Mouse (Mus musculus): ENCODE measurements around the gene Msi2. TPM values are rescaled to one million over a fixed set of nuclear protein-coding genes. Genes with fewer than 3 reads are reported as not detected.

Msi2 gene
- polyA plus RNA-seq, 1 experiment from 2014 or later, result 41.0 TPM

DNA sequence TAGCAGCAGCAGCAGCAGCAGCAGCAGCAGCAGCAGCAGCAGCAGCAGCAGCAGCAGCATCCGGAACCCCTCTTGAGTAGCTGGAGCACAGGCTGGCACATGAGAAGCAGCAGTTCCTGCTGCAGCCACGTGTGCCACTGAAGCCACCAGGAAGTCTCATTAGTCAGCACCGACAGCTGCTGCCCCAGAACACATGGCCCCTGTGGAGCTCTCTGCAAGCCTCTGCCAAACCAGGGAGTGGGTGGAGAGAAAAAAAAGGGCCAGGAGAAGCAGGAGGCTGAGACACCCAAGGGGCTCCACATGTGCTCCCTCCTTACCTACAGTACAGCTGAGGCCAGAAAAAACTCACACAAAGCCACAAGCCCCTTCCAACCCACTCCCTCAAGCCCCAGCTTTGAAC is 167.3 kb downstream of the Msi2 start:
- Histone ChIP-seq H3K36me3 (no peaks in the 10 kb centered on the region), H3K4me3 (replicated peaks) (no peak overlapping the region), H3K9me3 (no peaks in the 10 kb centered on the region), H3K9ac (replicated peaks) (peak overlapping the region; percentile 29; the same call in 1 of the 2 replicates), H3K4me1 (replicated peaks) (peaks cover 95% of the 10 kb centered on the region), H3K4me2 (replicated peaks) (no peak overlapping the region), H3K27ac (peak overlapping the region; percentile 73), H3K27me3 (no peaks in the 10 kb centered on the region)
- peak; percentile 51 for ATAC-seq
- 16% methylated on average over 3 of the region's 3 CpGs for WGBS

DNA sequence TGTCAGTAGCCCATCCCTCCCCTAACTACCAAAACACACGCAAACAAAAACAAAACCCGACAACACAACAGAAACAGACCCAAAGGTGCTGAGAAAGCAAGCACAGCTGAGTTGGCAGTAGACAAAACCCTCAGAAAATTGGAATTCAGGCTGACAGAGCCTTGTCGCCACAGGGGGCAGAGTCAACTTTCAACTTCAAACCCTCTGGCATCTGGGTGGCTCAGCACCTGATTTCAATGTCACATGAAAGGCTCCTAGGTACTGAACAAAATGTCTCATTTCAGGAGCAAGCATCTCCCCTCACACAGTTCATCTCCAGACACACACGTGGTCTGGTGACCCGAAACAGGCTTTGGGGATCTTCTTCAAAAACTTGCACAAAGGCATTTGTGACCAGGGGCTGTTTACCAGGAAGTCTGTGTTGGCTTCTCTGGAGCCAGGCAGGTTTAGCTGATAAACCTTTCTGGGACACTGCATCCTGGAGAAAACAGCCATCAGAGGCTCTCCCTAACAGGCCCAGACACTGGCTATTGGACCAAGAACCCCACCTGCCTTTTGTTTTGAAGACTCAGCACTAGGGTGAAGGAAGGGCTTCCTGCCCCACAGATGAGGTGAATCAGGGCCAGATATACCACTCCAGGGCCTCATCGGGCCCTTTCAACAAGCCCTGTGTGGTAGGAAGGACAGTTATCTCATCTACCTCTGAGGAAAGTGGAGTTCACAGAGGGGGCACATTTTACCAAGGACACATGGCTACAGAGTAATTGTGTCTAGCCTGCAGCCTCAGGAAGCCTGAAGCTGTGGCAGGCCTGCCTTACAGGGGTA is 168.0 kb downstream of the Msi2 start:
- Histone ChIP-seq H3K36me3 (no peaks in the 10 kb centered on the region), H3K4me3 (replicated peaks) (no peak overlapping the region), H3K4me2 (replicated peaks) (no peak overlapping the region), H3K9ac (replicated peaks) (peak overlapping the region; percentile 29; the same call in 1 of the 2 replicates), H3K9me3 (no peaks in the 10 kb centered on the region), H3K27me3 (no peaks in the 10 kb centered on the region), H3K4me1 (replicated peaks) (peaks cover 88% of the 10 kb centered on the region), H3K27ac (peak overlapping the region; percentile 73)
- ATAC-seq, result no peak
- 44% methylated on average over 6 of the region's 6 CpGs for WGBS

DNA sequence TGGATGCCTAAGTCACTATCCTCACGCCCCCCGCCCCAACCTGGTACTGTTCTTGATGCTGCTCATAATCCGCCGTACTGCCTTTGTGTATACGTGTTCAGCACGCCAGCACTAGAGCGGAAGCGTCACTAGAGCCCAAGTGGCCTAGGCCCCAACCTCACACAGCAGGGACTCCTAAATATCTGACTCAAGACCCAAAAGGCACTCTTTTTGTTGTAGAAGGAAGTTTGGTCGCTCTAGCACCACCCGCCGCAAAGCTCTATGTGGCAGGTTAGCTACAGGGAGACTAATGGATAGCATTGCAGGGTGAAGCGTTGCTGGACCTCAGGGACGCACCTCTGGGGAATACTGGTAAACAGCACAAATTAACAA is 168.8 kb downstream of the Msi2 start:
- Histone ChIP-seq H3K9ac (replicated peaks) (no peak overlapping the region), H3K36me3 (no peaks in the 10 kb centered on the region), H3K4me2 (replicated peaks) (no peak overlapping the region), H3K27me3 (no peaks in the 10 kb centered on the region), H3K4me3 (replicated peaks) (no peak overlapping the region), H3K4me1 (replicated peaks) (peaks cover 83% of the 10 kb centered on the region), H3K9me3 (no peaks in the 10 kb centered on the region), H3K27ac (peak overlapping the region; percentile 21; the same call in 1 of the 2 replicates)
- WGBS, result 71% methylated on average over 13 of the region's 13 CpGs
- no peak for ATAC-seq

DNA sequence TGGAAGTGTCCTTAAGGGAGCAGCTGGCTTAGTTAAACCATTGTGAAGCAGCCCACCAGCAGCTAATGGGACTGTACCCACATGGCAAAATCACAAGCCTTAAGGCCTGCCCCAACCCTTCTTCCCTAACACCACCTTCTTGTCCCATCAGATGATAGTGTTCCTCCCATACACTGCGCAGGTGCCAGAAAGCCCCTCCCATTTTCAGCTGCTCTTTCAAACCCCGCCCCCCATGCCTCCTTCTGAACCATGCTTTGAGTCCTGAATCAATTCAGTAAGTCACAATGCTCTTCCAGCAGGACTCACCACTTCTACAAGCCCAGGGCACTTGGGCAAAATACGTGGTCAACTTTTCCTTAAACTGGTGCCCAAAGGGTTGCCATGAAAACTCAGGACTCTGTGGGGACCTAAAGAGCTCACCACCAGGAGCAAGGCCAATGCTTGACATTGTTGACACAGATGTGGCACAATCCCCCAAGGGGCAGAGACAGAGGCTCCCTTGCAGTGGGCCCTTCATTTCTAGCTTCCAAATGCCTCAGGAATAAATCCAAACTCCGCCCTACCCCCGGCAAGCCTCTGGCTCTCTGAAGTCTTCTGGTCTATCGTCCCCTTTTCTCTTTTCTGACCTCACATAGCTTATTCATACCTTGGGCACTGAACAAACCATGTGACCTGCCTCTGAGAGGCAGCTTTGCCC is 169.3 kb downstream of the Msi2 start:
- Histone ChIP-seq H3K27me3 (no peaks in the 10 kb centered on the region), H3K9ac (replicated peaks) (0 out of 2 replicates have a peak overlapping the region, but pooled peaks have one; percentile 19), H3K4me1 (replicated peaks) (peaks cover 83% of the 10 kb centered on the region), H3K36me3 (no peaks in the 10 kb centered on the region), H3K4me3 (replicated peaks) (no peak overlapping the region), H3K27ac (peak overlapping the region; percentile 42; the same call in 1 of the 2 replicates), H3K9me3 (no peaks in the 10 kb centered on the region), H3K4me2 (replicated peaks) (no peak overlapping the region)
- 64% methylated on average over 6 of the region's 6 CpGs for WGBS
- no peak for ATAC-seq

DNA sequence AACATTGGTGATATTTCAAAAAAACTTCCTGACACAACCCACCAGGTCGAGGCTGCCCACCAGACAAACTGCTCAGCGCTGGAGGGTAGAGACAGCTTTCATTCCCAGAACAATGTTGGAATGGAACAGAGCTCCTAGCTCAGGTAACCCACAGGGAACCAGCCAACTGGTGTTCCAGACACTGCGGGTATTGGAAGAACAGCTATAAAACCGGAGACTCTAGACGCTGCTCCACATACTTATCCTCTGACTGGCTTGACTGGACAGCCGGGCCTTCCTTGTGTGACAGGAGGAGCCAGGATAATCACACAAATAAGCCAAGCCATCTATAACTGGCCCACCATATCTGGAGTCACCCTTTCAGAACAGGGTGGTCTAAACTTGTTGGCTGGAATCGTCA is 169.9 kb downstream of the Msi2 start:
- WGBS, result 73% methylated on average over 7 of the region's 7 CpGs
- no peaks in the 10 kb centered on the region for H3K9me3 ChIP-seq
- peaks cover 83% of the 10 kb centered on the region for H3K4me1 ChIP-seq (replicated peaks)
- H3K4me3 ChIP-seq (replicated peaks), result no peak overlapping the region
- no peaks in the 10 kb centered on the region for H3K27me3 ChIP-seq
- no peak for ATAC-seq
- no peaks in the 10 kb centered on the region for H3K36me3 ChIP-seq
- H3K9ac ChIP-seq (replicated peaks), result 0 out of 2 replicates have a peak overlapping the region, but pooled peaks have one; percentile 19
- no peak overlapping the region for H3K4me2 ChIP-seq (replicated peaks)
- H3K27ac ChIP-seq, result peak overlapping the region; percentile 42; the same call in 1 of the 2 replicates

DNA sequence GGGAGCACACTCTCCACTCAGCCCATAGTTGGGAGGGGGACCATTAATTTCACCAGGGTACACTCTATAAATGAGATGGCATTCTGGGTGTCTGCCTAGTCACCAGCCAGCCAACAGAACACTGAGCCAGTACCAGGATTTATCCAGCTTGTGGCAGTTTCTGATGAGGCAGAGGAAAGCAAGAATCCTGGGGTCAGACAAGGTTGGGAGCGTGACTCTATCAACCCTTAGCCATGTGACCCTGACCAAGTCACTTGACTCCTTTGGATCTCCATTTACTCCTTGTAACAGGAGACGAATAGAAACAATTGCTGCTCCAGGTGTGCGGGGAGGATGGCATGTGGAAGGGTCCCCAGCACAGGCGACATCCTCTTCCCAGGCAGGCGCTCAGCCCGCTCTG is 174.5 kb downstream of the Msi2 start:
- Histone ChIP-seq H3K27ac (0 out of 2 replicates have a peak overlapping the region, but pooled peaks have one; percentile 9), H3K4me2 (replicated peaks) (no peak overlapping the region), H3K9me3 (no peaks in the 10 kb centered on the region), H3K4me1 (replicated peaks) (peaks cover 82% of the 10 kb centered on the region), H3K27me3 (no peaks in the 10 kb centered on the region), H3K9ac (replicated peaks) (no peak overlapping the region), H3K4me3 (replicated peaks) (no peak overlapping the region), H3K36me3 (no peaks in the 10 kb centered on the region)
- no peak for ATAC-seq
- WGBS, result 88% methylated on average over 6 of the region's 6 CpGs

DNA sequence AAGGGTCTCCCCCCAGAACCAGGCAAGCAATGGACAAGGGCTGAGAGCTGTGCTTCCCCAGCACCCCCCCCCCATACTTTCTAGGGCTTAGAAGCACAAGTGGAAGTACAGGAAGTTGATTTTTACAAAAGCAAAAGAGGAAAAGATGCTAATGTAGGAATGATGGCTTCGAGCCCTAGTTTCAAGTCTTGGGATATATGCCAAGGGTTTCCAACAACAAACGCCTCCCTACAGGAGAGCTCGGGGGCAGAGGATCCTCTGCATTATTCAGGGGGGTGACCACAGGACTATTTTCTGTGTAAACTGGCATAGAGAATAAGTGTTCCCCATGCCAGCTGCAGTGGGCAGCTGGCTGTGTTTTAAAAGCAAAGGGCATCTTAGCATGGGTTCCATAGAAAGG is 175.5 kb downstream of the Msi2 start:
- Histone ChIP-seq H3K4me1 (replicated peaks) (peaks cover 82% of the 10 kb centered on the region), H3K36me3 (no peaks in the 10 kb centered on the region), H3K4me2 (replicated peaks) (no peak overlapping the region), H3K9ac (replicated peaks) (no peak overlapping the region), H3K4me3 (replicated peaks) (no peak overlapping the region), H3K9me3 (no peaks in the 10 kb centered on the region), H3K27me3 (no peaks in the 10 kb centered on the region), H3K27ac (peak overlapping the region; percentile 61; the same call in 1 of the 2 replicates)
- 52% methylated on average over 3 of the region's 3 CpGs for WGBS
- ATAC-seq, result no peak

DNA sequence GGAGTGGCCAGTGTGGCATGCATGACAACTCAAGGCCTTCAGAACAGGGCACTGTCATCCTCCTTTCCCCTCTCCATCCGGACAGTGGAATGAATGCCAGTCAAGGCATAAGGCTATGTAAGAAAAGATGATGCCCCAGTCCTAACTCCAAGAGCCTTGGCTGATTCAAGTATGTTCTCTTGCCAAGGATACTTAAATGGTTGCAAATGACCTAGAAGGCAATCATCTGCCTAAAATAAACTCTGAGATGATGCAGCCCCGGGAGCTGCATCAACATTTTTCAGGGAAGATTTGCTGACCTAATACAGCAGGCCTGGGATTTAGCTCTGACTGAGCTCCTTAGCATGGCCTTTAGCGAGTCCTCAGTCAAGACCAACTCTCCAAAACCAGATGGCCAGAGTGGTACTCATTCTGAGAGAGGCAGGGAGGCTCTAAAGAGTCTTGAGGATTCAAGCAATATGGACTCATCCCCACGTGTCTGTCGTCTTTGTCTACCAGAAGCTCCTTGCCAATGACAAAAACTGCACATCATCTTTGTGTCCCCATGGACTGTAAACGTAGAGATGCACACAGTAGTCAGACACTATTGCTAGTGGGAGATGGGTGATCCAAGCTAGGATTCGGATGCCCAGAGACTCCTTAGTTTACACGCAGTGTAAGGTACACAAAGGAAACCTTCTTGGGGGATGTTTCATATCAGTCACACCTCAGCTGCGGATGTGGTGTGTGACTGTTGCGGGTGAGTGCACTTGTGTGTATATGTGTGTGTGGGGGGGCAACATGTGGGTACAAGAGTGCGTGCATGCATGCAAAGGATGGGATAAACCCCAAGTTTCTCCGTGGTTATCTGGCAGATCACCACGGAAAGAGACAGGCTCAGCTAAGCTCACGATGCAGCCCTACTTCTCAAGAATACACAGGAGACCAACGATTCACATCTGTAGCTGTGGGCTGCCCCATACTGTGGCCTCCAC is 176.4 kb downstream of the Msi2 start:
- peak overlapping the region; percentile 61 for H3K27ac ChIP-seq
- peaks cover 82% of the 10 kb centered on the region for H3K4me1 ChIP-seq (replicated peaks)
- 88% methylated on average over 15 of the region's 15 CpGs for WGBS
- no peak overlapping the region for H3K4me3 ChIP-seq (replicated peaks)
- no peaks in the 10 kb centered on the region for H3K36me3 ChIP-seq
- no peak overlapping the region for H3K9ac ChIP-seq (replicated peaks)
- no peaks in the 10 kb centered on the region for H3K27me3 ChIP-seq
- no peaks in the 10 kb centered on the region for H3K9me3 ChIP-seq
- no peak overlapping the region for H3K4me2 ChIP-seq (replicated peaks)
- no peak for ATAC-seq

DNA sequence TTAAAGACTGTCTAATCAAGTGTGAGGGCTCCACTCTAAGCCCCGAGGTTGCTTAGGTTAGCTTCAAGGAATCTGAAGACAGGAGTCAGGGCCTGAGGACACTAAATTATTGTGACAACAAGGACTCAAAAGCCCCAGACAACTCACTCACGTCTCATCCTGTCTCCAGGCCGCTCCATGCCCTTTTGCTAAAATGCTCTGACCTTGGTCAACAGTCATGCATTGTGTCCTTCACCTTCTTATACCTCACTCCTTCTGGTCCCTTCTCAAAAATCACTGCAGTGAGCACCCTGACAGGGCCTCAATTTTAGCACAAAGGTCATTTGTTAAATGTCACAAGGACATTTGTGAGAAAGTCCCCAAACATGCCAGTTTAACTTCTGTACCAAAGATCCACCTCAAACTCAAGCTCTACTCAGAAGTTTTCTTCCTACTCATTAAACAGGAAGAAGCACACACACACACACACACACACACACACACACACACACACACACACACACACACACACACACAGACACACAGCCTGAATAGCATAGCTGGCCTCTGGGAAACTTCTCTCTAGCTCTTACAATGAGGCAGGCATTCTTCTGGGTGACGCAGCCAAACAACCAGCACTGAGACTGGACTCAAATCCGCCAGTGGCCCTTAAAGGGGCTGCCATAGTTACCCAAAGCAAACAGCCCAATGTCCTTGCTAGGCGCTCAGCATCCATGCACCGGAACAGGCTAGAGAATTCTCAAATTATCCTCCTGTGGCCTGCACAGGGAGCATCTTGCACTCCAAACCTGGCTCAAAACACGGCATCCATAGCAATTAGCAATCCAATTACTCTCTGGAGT is 178.5 kb downstream of the Msi2 start:
- WGBS, result 39% methylated on average over 8 of the region's 8 CpGs
- no peaks in the 10 kb centered on the region for H3K27me3 ChIP-seq
- no peaks in the 10 kb centered on the region for H3K36me3 ChIP-seq
- H3K4me2 ChIP-seq (replicated peaks), result no peak overlapping the region
- H3K9me3 ChIP-seq, result no peaks in the 10 kb centered on the region
- no peak overlapping the region for H3K9ac ChIP-seq (replicated peaks)
- peak overlapping the region; percentile 63 for H3K27ac ChIP-seq
- H3K4me1 ChIP-seq (replicated peaks), result peaks cover 98% of the 10 kb centered on the region
- no peak overlapping the region for H3K4me3 ChIP-seq (replicated peaks)
- no peak for ATAC-seq

DNA sequence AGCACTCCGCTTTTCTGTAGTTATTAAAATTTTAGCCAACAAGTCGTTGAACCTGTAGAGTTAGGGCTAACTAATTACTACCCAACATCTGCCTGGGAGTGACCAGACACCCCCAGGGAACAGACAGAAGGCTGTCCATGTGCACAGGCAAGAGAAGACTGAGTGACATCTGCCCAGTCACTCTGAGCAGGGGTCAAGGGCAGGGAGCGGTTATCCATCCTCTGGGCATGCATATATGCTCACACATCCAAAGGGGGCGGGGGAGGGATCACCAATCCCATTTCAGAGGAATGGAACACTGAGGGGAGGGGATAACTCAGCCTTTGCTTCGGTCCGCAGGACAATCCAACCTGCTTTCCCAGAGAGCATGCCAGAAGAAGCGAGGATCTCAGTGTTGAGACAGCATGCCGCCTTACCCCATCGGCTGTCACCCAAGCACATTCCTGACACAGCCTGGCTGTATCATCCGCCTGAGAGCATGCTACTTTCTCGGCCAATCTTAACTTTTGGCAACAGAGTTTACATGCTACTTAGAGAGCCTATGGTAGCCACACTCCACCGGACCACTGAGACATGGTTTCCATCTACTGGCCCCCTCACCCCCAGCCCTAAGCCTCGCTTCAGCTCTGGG is 179.5 kb downstream of the Msi2 start:
- no peak for ATAC-seq
- Histone ChIP-seq H3K9me3 (no peaks in the 10 kb centered on the region), H3K27ac (0 out of 2 replicates have a peak overlapping the region, but pooled peaks have one; percentile 4), H3K4me1 (replicated peaks) (peaks cover 99% of the 10 kb centered on the region), H3K36me3 (no peaks in the 10 kb centered on the region), H3K4me3 (replicated peaks) (no peak overlapping the region), H3K9ac (replicated peaks) (no peak overlapping the region), H3K4me2 (replicated peaks) (no peak overlapping the region), H3K27me3 (no peaks in the 10 kb centered on the region)
- WGBS, result 68% methylated on average over 13 of the region's 13 CpGs

Data from midbrain, embryonic 13.5 days (tissue).